Mouse (Mus musculus): Measurements from ENCODE around the gene Vmn1r82.

The Vmn1r82 gene

DNA sequence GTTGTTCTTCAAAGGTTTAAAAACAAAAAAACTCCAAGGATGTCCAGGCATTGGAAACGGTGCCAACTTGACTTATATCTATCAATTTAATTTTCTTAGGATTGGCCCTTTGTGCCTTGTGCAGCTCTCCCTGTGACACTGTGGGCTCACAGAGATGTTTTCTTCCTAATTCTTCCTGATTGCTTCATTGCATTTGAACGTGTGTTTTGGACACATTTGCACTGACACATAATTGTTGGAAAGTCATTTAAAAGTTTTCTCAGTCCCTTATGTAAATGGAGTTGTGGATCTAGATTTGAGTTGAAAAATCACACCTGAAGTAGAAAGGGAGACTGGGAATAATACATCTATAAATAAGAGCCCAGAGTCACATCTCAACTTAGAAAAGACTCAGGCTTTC is at the start of gene Vmn1r82:
Gene Vmn1r82, plus strand, starts transcription at position 301 of the 400 bp plus-strand sequence.
- no peaks in the 10 kb centered on the region for H3K36me3 ChIP-seq (ENCODE audit: insufficient read depth, low read length)
- no peak for TF ChIP-seq CTCF (conservative IDR thresholded peaks at IDR 0.05; ENCODE audit: low read length)
- TF ChIP-seq NANOG (IDR thresholded peaks at IDR 0.05; ENCODE audit: borderline replicate concordance, low read length), result no peak
- TF ChIP-seq POU5F1 (IDR thresholded peaks at IDR 0.05; ENCODE audit: borderline replicate concordance, low read length), result no peak
- H3K4me1 ChIP-seq (replicated peaks; ENCODE audit: low read depth, low read length), result no peaks in the 10 kb centered on the region
- no peak within 1 kb of the TSS for H3K4me3 ChIP-seq (replicated peaks; ENCODE audit: low read length)
- no peaks in the 10 kb centered on the region for H3K27me3 ChIP-seq (ENCODE audit: insufficient read depth, low read length)
- peaks cover 4% of the 10 kb centered on the region; the same call in 1 of the 2 replicates for H3K9me3 ChIP-seq (ENCODE audit: low read length)

DNA sequence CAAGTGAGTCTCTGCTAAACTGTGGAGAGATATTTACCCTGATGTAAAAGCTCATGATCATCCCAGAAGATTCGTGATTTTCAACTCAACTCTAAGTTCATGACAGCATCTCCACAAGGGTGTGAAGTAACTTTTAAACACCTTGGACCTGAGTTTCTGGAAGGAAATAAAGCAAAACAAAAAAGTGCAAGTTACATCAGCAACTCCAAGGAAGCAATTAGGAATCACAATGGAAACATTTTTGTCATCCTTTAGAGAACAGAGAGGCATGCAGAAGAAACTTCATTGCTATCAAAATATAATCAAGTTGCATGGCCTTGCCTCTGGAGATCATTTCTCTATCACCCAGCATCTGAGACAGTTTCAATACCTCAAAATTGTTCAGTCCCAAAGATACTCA is 32.1 kb upstream of the Vmn1r82 start, which contains the start of gene Vmn1r81:
Gene Vmn1r81, minus strand, starts transcription at position 101 of the 400 bp plus-strand sequence.
- Histone ChIP-seq H3K36me3 (ENCODE audit: insufficient read depth, low read length) (no peaks in the 10 kb centered on the region), H3K4me3 (replicated peaks; ENCODE audit: low read length) (no peak within 1 kb of the TSS), H3K9me3 (ENCODE audit: low read length) (no peaks in the 10 kb centered on the region), H3K27me3 (ENCODE audit: insufficient read depth, low read length) (no peaks in the 10 kb centered on the region), H3K4me1 (replicated peaks; ENCODE audit: low read depth, low read length) (no peaks in the 10 kb centered on the region)
- no peak for TF ChIP-seq NANOG (IDR thresholded peaks at IDR 0.05; ENCODE audit: borderline replicate concordance, low read length)
- no peak for TF ChIP-seq POU5F1 (IDR thresholded peaks at IDR 0.05; ENCODE audit: borderline replicate concordance, low read length)
- TF ChIP-seq CTCF (conservative IDR thresholded peaks at IDR 0.05; ENCODE audit: low read length), result no peak

DNA sequence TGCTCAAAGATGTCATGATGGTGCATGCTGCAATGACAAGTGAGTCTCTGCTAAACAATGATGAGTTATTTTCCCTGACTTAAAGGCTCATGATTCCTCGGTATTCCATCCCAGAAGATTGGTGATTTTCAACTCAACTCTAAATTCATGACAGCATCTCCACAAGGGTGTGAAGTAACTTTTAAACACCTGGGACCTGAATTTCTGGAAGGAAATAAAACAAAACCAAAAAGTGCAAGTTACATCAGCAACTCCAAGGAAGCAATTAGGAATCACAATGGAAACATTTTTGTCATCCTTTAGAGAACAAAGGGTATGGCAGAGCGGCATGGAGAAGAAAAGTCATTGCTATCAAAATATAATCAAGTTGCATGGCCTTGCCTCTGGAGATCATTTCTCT is 29.2 kb downstream of the Vmn1r82 start, which contains the start of gene Vmn1r83:
Gene Vmn1r83, minus strand, starts transcription at position 101 of the 400 bp plus-strand sequence.
- Histone ChIP-seq H3K9me3 (ENCODE audit: low read length) (peaks cover 10% of the 10 kb centered on the region; the same call in 1 of the 2 replicates), H3K4me3 (replicated peaks; ENCODE audit: low read length) (no peak within 1 kb of the TSS), H3K4me1 (replicated peaks; ENCODE audit: low read depth, low read length) (no peaks in the 10 kb centered on the region), H3K27me3 (ENCODE audit: insufficient read depth, low read length) (no peaks in the 10 kb centered on the region), H3K36me3 (ENCODE audit: insufficient read depth, low read length) (no peaks in the 10 kb centered on the region)
- TF ChIP-seq CTCF (conservative IDR thresholded peaks at IDR 0.05; ENCODE audit: low read length) (no peak), NANOG (IDR thresholded peaks at IDR 0.05; ENCODE audit: borderline replicate concordance, low read length) (no peak), POU5F1 (IDR thresholded peaks at IDR 0.05; ENCODE audit: borderline replicate concordance, low read length) (no peak)
